Mouse (Mus musculus) brown adipose tissue, adult 24 weeks (tissue): ENCODE measurements around the gene Hoxa6. TPM values are rescaled to one million over a fixed set of nuclear protein-coding genes. Genes with fewer than 3 reads are reported as not detected.

Experiments
- H3K27ac ChIP-seq: fragments of 200-500 bp; replicated peaks from 2 replicates; pipeline ENCODE4 v1.5.1; 2012; ENCODE audit warnings: low read depth, mild to moderate bottlenecking, low read length
- H3K4me1 ChIP-seq: fragments of 200-500 bp; 2 replicates; pipeline ENCODE4 v1.6.1; 2012; ENCODE audit warnings: low read length, mixed read lengths; ENCODE audit not compliant: control insufficient read depth, insufficient read depth, insufficient read length
- H3K4me3 ChIP-seq: fragments of 200-500 bp; 2 replicates; pipeline ENCODE4 v1.5.1; 2012; ENCODE audit warnings: low read depth, mild to moderate bottlenecking, low read length, moderate library complexity; ENCODE audit not compliant: insufficient read depth
- polyA plus RNA-seq: library from polyadenylated mRNA; stranded (reverse); fragments of >200 nt; gene quantifications from 2 replicates; pipeline ENCODE4 v1.2.4, GENCODE M21; 2012; ENCODE audit not compliant: missing spikeins, insufficient read depth, insufficient read length

The Hoxa6 gene
- polyA plus RNA-seq, 1 experiment, result not detected

GRCm38 (mm10) chr6:52224895-52225611, 16.5 kb upstream of the Hoxa6 start:
- H3K4me1 ChIP-seq, result no peaks in the 10 kb centered on the region
- peak overlapping the region; percentile 49 for H3K4me3 ChIP-seq
- H3K27ac ChIP-seq, result no peak overlapping the region

GRCm38 (mm10) chr6:52223939-52224760, 15.6 kb upstream of the Hoxa6 start:
- Histone ChIP-seq H3K27ac (no peak overlapping the region), H3K4me3 (no peak overlapping the region), H3K4me1 (no peaks in the 10 kb centered on the region)

GRCm38 (mm10) chr6:52222729-52223128, 14.2 kb upstream of the Hoxa6 start:
- Histone ChIP-seq H3K27ac (no peak overlapping the region), H3K4me3 (no peak overlapping the region), H3K4me1 (no peaks in the 10 kb centered on the region)

- H3K4me3 ChIP-seq, result peak overlapping the region; percentile 36
- no peaks in the 10 kb centered on the region for H3K4me1 ChIP-seq
- no peak overlapping the region for H3K27ac ChIP-seq
Observed at GRCm38 (mm10) chr6:52221993-52222685, 13.6 kb upstream of the Hoxa6 start.

- no peak within 1 kb of the TSS for H3K27ac ChIP-seq
Observed at GRCm38 (mm10) chr6:52221337-52221992, 12.9 kb upstream of the Hoxa6 start, which contains the start of gene Hoxa7. Hoxa7 (minus strand) TSS chr6:52221854.

GRCm38 (mm10) chr6:52220865-52221310, 12.4 kb upstream of the Hoxa6 start:
- Histone ChIP-seq H3K4me3 (peak overlapping the region; percentile 74), H3K4me1 (peaks cover under 1% of the 10 kb centered on the region; the same call in 1 of the 2 replicates), H3K27ac (no peak overlapping the region)

More at GRCm38 (mm10) chr6:52221337-52221992, 12.9 kb upstream of the Hoxa6 start, which contains the start of gene Hoxa7:
- Histone ChIP-seq H3K4me3 (peak within 1 kb of the TSS; percentile 74), H3K4me1 (no peaks in the 10 kb centered on the region; the same call in 1 of the 2 replicates)

- Histone ChIP-seq H3K4me1 (peaks cover 4% of the 10 kb centered on the region; the same call in 1 of the 2 replicates), H3K4me3 (no peak overlapping the region), H3K27ac (no peak overlapping the region)
Observed at GRCm38 (mm10) chr6:52220003-52220864, 11.7 kb upstream of the Hoxa6 start.

GRCm38 (mm10) chr6:52219234-52219942, 10.9 kb upstream of the Hoxa6 start:
- no peak overlapping the region for H3K4me3 ChIP-seq
- H3K27ac ChIP-seq, result no peak overlapping the region
- H3K4me1 ChIP-seq, result peaks cover 4% of the 10 kb centered on the region; the same call in 1 of the 2 replicates

- Histone ChIP-seq H3K27ac (no peak overlapping the region), H3K4me3 (no peak overlapping the region), H3K4me1 (peaks cover 4% of the 10 kb centered on the region; the same call in 1 of the 2 replicates)
Observed at GRCm38 (mm10) chr6:52218643-52219215, 10.2 kb upstream of the Hoxa6 start.

- Histone ChIP-seq H3K4me1 (peaks cover 4% of the 10 kb centered on the region; the same call in 1 of the 2 replicates), H3K27ac (0 out of 2 replicates have a peak overlapping the region, but pooled peaks have one; percentile 4), H3K4me3 (peak overlapping the region; percentile 64)
Observed at GRCm38 (mm10) chr6:52217895-52218642, 9.5 kb upstream of the Hoxa6 start.

GRCm38 (mm10) chr6:52217459-52217768, 8.9 kb upstream of the Hoxa6 start:
- Histone ChIP-seq H3K4me3 (peak overlapping the region; percentile 64), H3K27ac (peak overlapping the region; percentile 40; the same call in 1 of the 2 replicates)

GRCm38 (mm10) chr6:52216691-52217458, 8.4 kb upstream of the Hoxa6 start:
- Histone ChIP-seq H3K4me3 (peak overlapping the region; percentile 64), H3K4me1 (peaks cover 4% of the 10 kb centered on the region; the same call in 1 of the 2 replicates), H3K27ac (peak overlapping the region; percentile 40; the same call in 1 of the 2 replicates)

More at GRCm38 (mm10) chr6:52217459-52217768, 8.9 kb upstream of the Hoxa6 start:
- peaks cover 4% of the 10 kb centered on the region; the same call in 1 of the 2 replicates for H3K4me1 ChIP-seq
